12 mouse cellular contexts compared by ENCODE assay signal in genomic region chr19:46901323-46901722, GRCm38 (mm10).
DNase-seq lines count a peak whose midpoint lies in the region; ATAC-seq and TF ChIP-seq lines count a peak whose summit lies in the region.
"Had no signal": no experiment of that assay in that cellular context is flagged by ENCODE, and none has a peak within 500 bp of the region (broad histone marks: within the 10 kb centered on the region; RNA-seq: fewer than 3 reads in every experiment).

No protein-coding gene starts in this region.

- H3K9ac ChIP-seq in heart, adult 2 months (ENCODE audit: low read depth, low read length): no peak overlapping the region
- H3K9ac ChIP-seq in liver, embryonic 13.5 days: peak overlapping the region; percentile 6; the same call in 1 of the 2 replicates
- H3K9ac ChIP-seq in forebrain, embryonic 16.5 days (replicated peaks; ENCODE audit: low read depth, low read length): no peak overlapping the region
- H3K9ac ChIP-seq: limb, embryonic 13.5 days had no signal

- TF ChIP-seq POLR2A in heart, adult 2 months (IDR thresholded peaks at IDR 0.05; ENCODE audit: insufficient read depth, low read depth, low read length): no peak

- H3K27me3 ChIP-seq in heart, adult 2 months (ENCODE audit: control insufficient read depth, insufficient read depth, low read length): no peaks in the 10 kb centered on the region
- no peaks in the 10 kb centered on the region for H3K27me3 ChIP-seq in liver, embryonic 13.5 days
- no peaks in the 10 kb centered on the region for H3K27me3 ChIP-seq in forebrain, embryonic 16.5 days (replicated peaks; ENCODE audit: control insufficient read depth, insufficient read depth, low read length)
- H3K27me3 ChIP-seq: limb, embryonic 13.5 days had no signal

- TF ChIP-seq CTCF in heart, adult 2 months (IDR thresholded peaks at IDR 0.05): no peak

- WGBS in heart, adult 2 months: 58% methylated on average over 5 of the region's 5 CpGs
- WGBS in liver, embryonic 13.5 days (ENCODE audit: insufficient replicate concordance): 45% methylated on average over 5 of the region's 5 CpGs
- WGBS in forebrain, embryonic 16.5 days: 95% methylated on average over 5 of the region's 5 CpGs

- peaks cover 7% of the 10 kb centered on the region; the same call in 1 of the 2 replicates for H3K36me3 ChIP-seq in heart, adult 2 months (ENCODE audit: control insufficient read depth, insufficient read depth, low read length)
- H3K36me3 ChIP-seq in liver, embryonic 13.5 days: peaks cover 37% of the 10 kb centered on the region
- peaks cover 12% of the 10 kb centered on the region for H3K36me3 ChIP-seq in forebrain, embryonic 16.5 days (ENCODE audit: control insufficient read depth, insufficient read depth)

- no peak overlapping the region for H3K4me3 ChIP-seq in heart, adult 2 months
- H3K4me3 ChIP-seq in liver, embryonic 13.5 days (replicated peaks): no peak overlapping the region
- no peak overlapping the region for H3K4me3 ChIP-seq in forebrain, embryonic 16.5 days (replicated peaks; ENCODE audit: low read length)
- H3K4me3 ChIP-seq: limb, embryonic 13.5 days had no signal

- DNase-seq in heart, adult 2 months: peak; percentile 55 to 56
- no peak for DNase-seq in heart, postnatal 10 days
- peak; percentile 81 for DNase-seq in adrenal gland, postnatal 14 days
- DNase-seq in liver, embryonic 13.5 days: no peak
- DNase-seq in frontal cortex, postnatal 14 days (ENCODE audit: low spot score in 2 of 2): no peak
- DNase-seq in kidney, adult 8-10 months: no peak
- DNase-seq: cerebellum, adult 11 months; kidney, adult 9 months; midbrain, embryonic 14.5 days had no signal

- peaks cover 6% of the 10 kb centered on the region; the same call in 1 of the 2 replicates for H3K9me3 ChIP-seq in liver, embryonic 13.5 days (replicated peaks)
- 0 out of 2 replicates have a peak, but pooled peaks cover 4% of the 10 kb centered on the region for H3K9me3 ChIP-seq in forebrain, embryonic 16.5 days (ENCODE audit: control insufficient read depth, low read length)

- no peak for TF ChIP-seq EP300 in heart, adult 2 months (IDR thresholded peaks at IDR 0.05; ENCODE audit: insufficient read depth, low read depth, low read length)

- H3K4me1 ChIP-seq in heart, adult 2 months (ENCODE audit: control insufficient read depth, insufficient read depth, low read length): peaks cover 7% of the 10 kb centered on the region
- H3K4me1 ChIP-seq in liver, embryonic 13.5 days (replicated peaks): peaks cover 69% of the 10 kb centered on the region
- H3K4me1 ChIP-seq in forebrain, embryonic 16.5 days (replicated peaks; ENCODE audit: control insufficient read depth, insufficient read depth, low read length): no peaks in the 10 kb centered on the region
- H3K4me1 ChIP-seq: limb, embryonic 13.5 days had no signal

- intact Hi-C loops in heart, adult 2 months (cut with DNase I): no loop called here
- intact Hi-C loops in heart, postnatal 10 days (cut with DNase I): no loop called here

- ATAC-seq in liver, embryonic 13.5 days (ENCODE audit: low read depth): no peak
- peak; percentile 88 for ATAC-seq in monocyte, adult 5-6 weeks (replicated peaks; ENCODE audit: insufficient number of reproducible peaks, low FRiP score, low TSS enrichment, poor library complexity, severe bottlenecking)
- no peak for ATAC-seq in forebrain, embryonic 16.5 days

- H3K27ac ChIP-seq in heart, adult 2 months: peak overlapping the region; percentile 18; the same call in 1 of the 2 replicates
- H3K27ac ChIP-seq in liver, embryonic 13.5 days: peak overlapping the region; percentile 77
- H3K27ac ChIP-seq in forebrain, embryonic 16.5 days (ENCODE audit: low read length): no peak overlapping the region
- H3K27ac ChIP-seq: limb, embryonic 13.5 days had no signal

- H3K79me2 ChIP-seq in heart, adult 2 months (replicated peaks; ENCODE audit: control insufficient read depth, insufficient read depth, low read length): no peaks in the 10 kb centered on the region; the same call in 1 of the 2 replicates

- H3K4me2 ChIP-seq in liver, embryonic 13.5 days: peak overlapping the region; percentile 30
- H3K4me2 ChIP-seq in forebrain, embryonic 16.5 days (ENCODE audit: low read length): no peak overlapping the region
- H3K4me2 ChIP-seq: limb, embryonic 13.5 days had no signal

Comparison
In these comparisons a context has a peak if more than half of its experiments do, and no peak if none do; other contexts are left out.
1. DNase-seq: peak in heart, adult 2 months (2 of 2) and adrenal gland, postnatal 14 days (single experiment); none in heart, postnatal 10 days (0 of 2), liver, embryonic 13.5 days (single experiment), frontal cortex, postnatal 14 days (0 of 2) and kidney, adult 8-10 months (0 of 2).